Comparison of ENCODE assay signal across 11 mouse cellular contexts in the genomic region with DNA sequence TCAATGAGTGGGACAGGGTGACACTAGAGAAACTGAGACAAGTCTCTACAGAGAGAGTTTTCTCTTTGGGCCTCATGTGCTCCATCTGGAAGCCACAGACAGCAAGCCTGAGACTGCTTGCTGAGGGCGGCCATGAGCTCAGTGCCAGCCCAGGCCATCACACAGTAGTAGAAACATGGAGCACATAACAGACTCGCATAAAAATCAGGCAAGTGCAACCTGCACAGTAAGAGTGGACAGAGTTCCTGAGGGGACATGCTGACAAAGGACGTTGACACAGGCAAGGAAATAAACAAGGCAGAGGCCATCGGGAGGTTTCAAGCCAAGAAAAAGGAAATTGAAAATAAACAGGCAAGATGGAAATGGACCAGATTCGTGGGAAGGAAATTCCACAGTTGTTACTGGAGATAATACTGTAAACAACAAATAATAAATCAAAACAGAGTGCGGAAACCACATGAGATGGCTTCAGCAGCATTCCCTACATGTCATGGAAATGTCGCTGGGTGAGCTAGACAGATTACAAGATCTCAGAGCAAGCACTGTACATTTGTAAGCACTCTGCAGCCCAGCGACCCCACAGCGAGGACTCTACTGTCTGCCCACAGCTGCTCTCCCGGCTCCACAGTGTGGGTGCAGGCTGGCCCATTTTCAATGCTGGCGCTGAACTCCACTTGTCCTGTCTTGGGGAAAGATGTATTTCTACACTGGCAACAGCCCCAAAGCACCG.
DNase-seq lines count a peak whose midpoint lies in the region; ATAC-seq and TF ChIP-seq lines count a peak whose summit lies in the region.
"Had no signal": no experiment of that assay in that cellular context is flagged by ENCODE, and none has a peak within 500 bp of the region (broad histone marks: within the 10 kb centered on the region; RNA-seq: fewer than 3 reads in every experiment).

No protein-coding gene starts in this region.

- no peak overlapping the region for H3K4me3 ChIP-seq in heart, adult 2 months
- H3K4me3 ChIP-seq in brown adipose tissue, adult 24 weeks (ENCODE audit: insufficient read depth, low read depth, low read length) = no peak overlapping the region
- H3K4me3 ChIP-seq in kidney, embryonic 14.5 days (ENCODE audit: low read length) = no peak overlapping the region
- no peak overlapping the region for H3K4me3 ChIP-seq in lung, postnatal 0 days (ENCODE audit: low read depth, low read length)
- H3K4me3 ChIP-seq: hindbrain, embryonic 12.5 days; midbrain, embryonic 15.5 days had no signal

- no peak overlapping the region for H3K4me2 ChIP-seq in kidney, embryonic 14.5 days (replicated peaks; ENCODE audit: low read depth, low read length)
- peak overlapping the region; percentile 14; the same call in 1 of the 2 replicates for H3K4me2 ChIP-seq in lung, postnatal 0 days (replicated peaks; ENCODE audit: low read depth, low read length)
- H3K4me2 ChIP-seq: hindbrain, embryonic 12.5 days; midbrain, embryonic 15.5 days had no signal

- no peaks in the 10 kb centered on the region for H3K27me3 ChIP-seq in heart, adult 2 months (ENCODE audit: control insufficient read depth, insufficient read depth, low read length)
- no peaks in the 10 kb centered on the region for H3K27me3 ChIP-seq in kidney, embryonic 14.5 days (ENCODE audit: control insufficient read depth, insufficient read depth, low read length)
- H3K27me3 ChIP-seq in lung, postnatal 0 days (replicated peaks; ENCODE audit: insufficient read depth, low read length) = no peaks in the 10 kb centered on the region
- H3K27me3 ChIP-seq: hindbrain, embryonic 12.5 days; midbrain, embryonic 15.5 days had no signal

- 44% methylated on average over 12 of the region's 12 CpGs for WGBS in heart, adult 2 months
- 66% methylated on average over 12 of the region's 12 CpGs for WGBS in kidney, embryonic 14.5 days
- WGBS in lung, postnatal 0 days = 37% methylated on average over 12 of the region's 12 CpGs

- TF ChIP-seq EP300 in heart, adult 2 months (IDR thresholded peaks at IDR 0.05; ENCODE audit: insufficient read depth, low read depth, low read length) = no peak
- TF ChIP-seq EP300 in lung, postnatal 0 days (IDR thresholded peaks at IDR 0.05) = peak; percentile 96

- peaks cover 4% of the 10 kb centered on the region; the same call in 1 of the 2 replicates for H3K36me3 ChIP-seq in heart, adult 2 months (ENCODE audit: control insufficient read depth, insufficient read depth, low read length)
- no peaks in the 10 kb centered on the region for H3K36me3 ChIP-seq in kidney, embryonic 14.5 days (ENCODE audit: control insufficient read depth, insufficient read depth, low read length)
- no peaks in the 10 kb centered on the region for H3K36me3 ChIP-seq in lung, postnatal 0 days (ENCODE audit: insufficient read depth, low read length)
- H3K36me3 ChIP-seq: hindbrain, embryonic 12.5 days; midbrain, embryonic 15.5 days had no signal

- H3K27ac ChIP-seq in heart, adult 2 months = peak overlapping the region; percentile 39; the same call in 1 of the 2 replicates
- H3K27ac ChIP-seq in brown adipose tissue, adult 24 weeks (replicated peaks; ENCODE audit: low read depth, low read length) = peak overlapping the region; percentile 69
- H3K27ac ChIP-seq in kidney, embryonic 14.5 days (ENCODE audit: low read depth, low read length) = peak overlapping the region; percentile 67; the same call in 1 of the 2 replicates
- H3K27ac ChIP-seq in lung, postnatal 0 days (ENCODE audit: low read length) = peak overlapping the region; percentile 44
- H3K27ac ChIP-seq: hindbrain, embryonic 12.5 days; midbrain, embryonic 15.5 days had no signal

- no peaks in the 10 kb centered on the region for H3K79me2 ChIP-seq in heart, adult 2 months (replicated peaks; ENCODE audit: control insufficient read depth, insufficient read depth, low read length)

- ATAC-seq in kidney, embryonic 14.5 days (ENCODE audit: low FRiP score, low TSS enrichment) = peak; percentile 29; the same call in 1 of the 2 replicates
- peak; percentile 74 for ATAC-seq in lung, postnatal 0 days
- ATAC-seq: midbrain, embryonic 15.5 days had no signal

- intact Hi-C loops in heart, adult 2 months (cut with DNase I) = loop anchor here (1.0 kb wide), 1 partner anchor 152 kb away; no protein-coding TSS in a partner anchor

- 0 out of 2 replicates have a peak, but pooled peaks cover 3% of the 10 kb centered on the region for H3K9me3 ChIP-seq in kidney, embryonic 14.5 days (ENCODE audit: control insufficient read depth, low read length)
- no peaks in the 10 kb centered on the region for H3K9me3 ChIP-seq in lung, postnatal 0 days (ENCODE audit: low read length)
- H3K9me3 ChIP-seq: hindbrain, embryonic 12.5 days; midbrain, embryonic 15.5 days had no signal

- no peak for TF ChIP-seq POLR2A in heart, adult 2 months (IDR thresholded peaks at IDR 0.05; ENCODE audit: insufficient read depth, low read depth, low read length)

- H3K9ac ChIP-seq in heart, adult 2 months (ENCODE audit: low read depth, low read length) = no peak overlapping the region
- no peak overlapping the region for H3K9ac ChIP-seq in kidney, embryonic 14.5 days (ENCODE audit: low read depth, low read length)
- no peak overlapping the region for H3K9ac ChIP-seq in lung, postnatal 0 days (replicated peaks; ENCODE audit: low read depth)
- H3K9ac ChIP-seq: hindbrain, embryonic 12.5 days; midbrain, embryonic 15.5 days had no signal

- DNase-seq in heart, adult 2 months = peak; percentile 14 to 32
- DNase-seq in heart, adult 8-10 months (ENCODE audit: low spot score) = no peak
- DNase-seq in lung, postnatal 0 days (ENCODE audit: low spot score) = peak; percentile 79
- DNase-seq in c-Kit-positive CD71-positive TER-119-positive erythroid progenitor cells, embryonic 14.5 days (ENCODE audit: low spot score) = no peak
- DNase-seq in cerebellum, postnatal 36 days = no peak
- no peak for DNase-seq in adrenal gland, postnatal 36 days
- DNase-seq: cerebellum, adult 2 months had no signal

- H3K4me1 ChIP-seq in heart, adult 2 months (ENCODE audit: control insufficient read depth, insufficient read depth, low read length) = peaks cover 12% of the 10 kb centered on the region
- H3K4me1 ChIP-seq in brown adipose tissue, adult 24 weeks (ENCODE audit: control insufficient read depth, insufficient read depth, insufficient read length, low read length) = peaks cover 22% of the 10 kb centered on the region
- peaks cover 29% of the 10 kb centered on the region for H3K4me1 ChIP-seq in kidney, embryonic 14.5 days (ENCODE audit: control insufficient read depth, insufficient read depth, low read length)
- peaks cover 10% of the 10 kb centered on the region; the same call in 1 of the 2 replicates for H3K4me1 ChIP-seq in lung, postnatal 0 days (ENCODE audit: insufficient read depth, low read depth, low read length)
- H3K4me1 ChIP-seq: midbrain, embryonic 15.5 days had no signal

- no peak for TF ChIP-seq CTCF in heart, adult 2 months (IDR thresholded peaks at IDR 0.05)
- TF ChIP-seq CTCF in lung, postnatal 0 days (IDR thresholded peaks at IDR 0.05) = no peak

Comparison
In these comparisons a context has a peak if more than half of its experiments do, and no peak if none do; other contexts are left out.
1. DNase-seq: peak in heart, adult 2 months (2 of 2) and lung, postnatal 0 days (single experiment); none in heart, adult 8-10 months (single experiment), c-Kit-positive CD71-positive TER-119-positive erythroid progenitor cells, embryonic 14.5 days (single experiment), cerebellum, postnatal 36 days (0 of 2) and adrenal gland, postnatal 36 days (0 of 2).
2. Peak in every context shown above with its lines, with median percentiles within 50 percentile points of each other: H3K27ac ChIP-seq.